Mouse (Mus musculus) ES-E14 (cell line): ENCODE results near the gene Sbno1.

Experiments
- CHD2 ChIP-seq: IDR thresholded peaks from 2 replicates; pipeline ENCODE4 v1.6.1; 2014; ENCODE audit warnings: mild to moderate bottlenecking, low read depth, low read length, inconsistent platforms
- HCFC1 ChIP-seq: IDR thresholded peaks from 2 replicates; pipeline ENCODE4 v1.6.1; 2012; ENCODE audit warnings: low read length, inconsistent platforms, borderline replicate concordance; ENCODE audit not compliant: insufficient read depth
- ZC3H11A ChIP-seq: IDR thresholded peaks from 2 replicates; pipeline ENCODE4 v1.6.1; 2012; ENCODE audit warnings: low read depth, mild to moderate bottlenecking, inconsistent platforms, low read length, borderline replicate concordance
- ZNF384 ChIP-seq: IDR thresholded peaks from 2 replicates; pipeline ENCODE4 v1.6.1; 2012; ENCODE audit warnings: low read depth, low read length, inconsistent platforms

DNA sequence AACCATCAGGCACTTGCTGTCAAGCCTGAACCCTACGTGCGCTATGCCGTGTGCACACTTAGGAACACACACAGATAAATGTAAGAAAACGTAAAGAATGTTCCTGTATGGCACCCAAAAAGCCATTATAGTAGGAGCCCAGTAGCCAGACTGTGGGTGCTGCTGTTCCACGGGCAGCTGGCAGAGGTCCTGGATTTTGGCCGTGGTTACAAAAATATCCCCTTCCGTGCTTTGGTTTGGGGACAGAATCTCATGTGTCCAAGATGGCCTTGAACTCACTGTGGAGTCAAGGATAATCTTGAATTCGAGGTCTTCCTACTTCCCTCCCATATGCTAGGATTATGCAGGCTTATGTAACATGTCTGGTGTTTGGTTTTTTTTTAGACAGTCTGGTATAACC lies 82.9 kb downstream of the Sbno1 start:
- TF ChIP-seq ZNF384 = no peak
- TF ChIP-seq CHD2 = no peak
- no peak for TF ChIP-seq ZC3H11A
- TF ChIP-seq HCFC1 = no peak
